Comparison of ENCODE assay signal across 12 mouse cellular contexts in the genomic region with DNA sequence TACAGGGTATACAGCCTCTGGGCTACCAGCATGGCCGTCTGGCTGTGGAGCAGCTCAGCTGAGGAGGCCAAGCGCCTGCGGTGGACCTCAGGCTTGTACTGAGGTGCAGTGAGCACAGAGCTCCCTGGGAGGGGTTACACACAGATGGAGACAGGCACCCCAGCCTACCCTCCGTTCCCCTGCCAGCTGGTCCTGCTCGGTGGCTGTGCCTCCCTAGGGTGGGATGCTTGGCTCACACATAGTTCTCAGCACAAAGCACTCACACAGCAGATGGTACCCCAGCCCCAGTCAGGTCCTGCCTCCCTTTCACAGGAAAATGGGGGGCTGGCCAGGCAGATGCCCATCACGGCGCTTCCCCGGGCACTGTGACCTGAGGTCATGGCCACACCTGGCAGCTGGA.
A peak's percentile ranks its signal among the peaks of the same experiment; 100 is the strongest.
DNase-seq lines count a peak whose midpoint lies in the region; ATAC-seq and TF ChIP-seq lines count a peak whose summit lies in the region.
"Had no signal": no experiment of that assay in that cellular context is flagged by ENCODE, and none has a peak within 500 bp of the region (broad histone marks: within the 10 kb centered on the region; RNA-seq: fewer than 3 reads in every experiment).

No protein-coding gene starts in this region.

- H3K4me1 ChIP-seq in forebrain, embryonic 10.5 days: peaks cover 72% of the 10 kb centered on the region
- no peaks in the 10 kb centered on the region; the same call in none of the 2 replicates for H3K4me1 ChIP-seq in hindbrain, embryonic 16.5 days (ENCODE audit: control insufficient read depth, insufficient read depth, low read depth, low read length)
- peaks cover 82% of the 10 kb centered on the region for H3K4me1 ChIP-seq in thymus, adult 2 months (replicated peaks; ENCODE audit: control insufficient read depth, insufficient read depth, low read length)

- H3K4me3 ChIP-seq in forebrain, embryonic 10.5 days: no peak overlapping the region
- H3K4me3 ChIP-seq in hindbrain, embryonic 16.5 days (ENCODE audit: low read length): no peak overlapping the region
- no peak overlapping the region for H3K4me3 ChIP-seq in thymus, adult 2 months (ENCODE audit: control insufficient read depth, insufficient read depth, low read length)
- H3K4me3 ChIP-seq: erythroblast, embryonic 14.5 days had no signal

- ATAC-seq in hindbrain, embryonic 16.5 days: peak; percentile 45; the same call in 1 of the 2 replicates

- no peaks in the 10 kb centered on the region for H3K36me3 ChIP-seq in forebrain, embryonic 10.5 days (replicated peaks)
- H3K36me3 ChIP-seq in hindbrain, embryonic 16.5 days (ENCODE audit: control insufficient read depth, insufficient read depth, low read length): no peaks in the 10 kb centered on the region
- no peaks in the 10 kb centered on the region for H3K36me3 ChIP-seq in thymus, adult 2 months (ENCODE audit: control insufficient read depth, insufficient read depth, low read length)

- H3K27me3 ChIP-seq in forebrain, embryonic 10.5 days (ENCODE audit: poor library complexity, severe bottlenecking): peaks cover 38% of the 10 kb centered on the region
- H3K27me3 ChIP-seq in hindbrain, embryonic 16.5 days (replicated peaks; ENCODE audit: control insufficient read depth, insufficient read depth, low read length): no peaks in the 10 kb centered on the region
- no peaks in the 10 kb centered on the region for H3K27me3 ChIP-seq in thymus, adult 2 months (ENCODE audit: control insufficient read depth, insufficient read depth, low read length)

- no peak overlapping the region for H3K4me2 ChIP-seq in hindbrain, embryonic 16.5 days (ENCODE audit: low read length)

- WGBS in forebrain, embryonic 10.5 days: 85% methylated on average over 8 of the region's 8 CpGs
- WGBS in hindbrain, embryonic 16.5 days: 36% methylated on average over 8 of the region's 8 CpGs
- WGBS in thymus, adult 2 months: 19% methylated on average over 8 of the region's 8 CpGs

- no peaks in the 10 kb centered on the region; the same call in 1 of the 2 replicates for H3K9me3 ChIP-seq in forebrain, embryonic 10.5 days
- no peaks in the 10 kb centered on the region for H3K9me3 ChIP-seq in hindbrain, embryonic 16.5 days (ENCODE audit: control insufficient read depth, low read length)

- TF ChIP-seq CTCF in thymus, adult 2 months (IDR thresholded peaks at IDR 0.05; ENCODE audit: borderline replicate concordance, control insufficient read depth, extremely low read depth, insufficient read depth, low read length, poor library complexity): no peak

- peak; percentile 37 for DNase-seq in layer of hippocampus, adult 9-11 months
- no peak for DNase-seq in layer of hippocampus, adult 11-12 months (ENCODE audit: low spot score)
- DNase-seq in forebrain, embryonic 10.5 days (ENCODE audit: extremely low spot score, low spot score): no peak
- peak; percentile 40 for DNase-seq in thymus, adult 2 months
- DNase-seq in adrenal gland, postnatal 25 days: no peak
- DNase-seq in spleen, adult 12 weeks (ENCODE audit: low spot score): no peak
- no peak for DNase-seq in lung, postnatal 14 days
- DNase-seq: cerebellum, adult 2 months; kidney, postnatal 36 days had no signal

- 0 out of 2 replicates have a peak, but pooled peaks have one; percentile 19 for TF ChIP-seq POLR2A in thymus, adult 2 months (IDR thresholded peaks at IDR 0.05; ENCODE audit: control insufficient read depth, extremely low read depth, insufficient read depth, low read length, poor library complexity)

- H3K9ac ChIP-seq in hindbrain, embryonic 16.5 days (ENCODE audit: low read depth, low read length): 0 out of 2 replicates have a peak overlapping the region, but pooled peaks have one; percentile 12

- H3K27ac ChIP-seq in forebrain, embryonic 10.5 days: peak overlapping the region; percentile 61
- no peak overlapping the region for H3K27ac ChIP-seq in hindbrain, embryonic 16.5 days (ENCODE audit: low read depth, low read length)
- peak overlapping the region; percentile 58 for H3K27ac ChIP-seq in thymus, adult 2 months (ENCODE audit: control insufficient read depth, insufficient read depth, low read length)
- H3K27ac ChIP-seq: macrophage had no signal

Comparison
In these comparisons a context has a peak if more than half of its experiments do, and no peak if none do; other contexts are left out.
1. DNase-seq: peak in layer of hippocampus, adult 9-11 months (single experiment) and thymus, adult 2 months (single experiment); none in layer of hippocampus, adult 11-12 months (single experiment), forebrain, embryonic 10.5 days (single experiment), adrenal gland, postnatal 25 days (single experiment), spleen, adult 12 weeks (single experiment) and lung, postnatal 14 days (single experiment).